Mouse (Mus musculus): Measurements from ENCODE around the gene Zfp385a.

The Zfp385a gene

GRCm38 (mm10) chr15:103364761-103365160 is 24.9 kb upstream of the Zfp385a start:
- peak in 1 of 2 experiments; percentile 60 for DNase-seq (ENCODE audit: inconsistent age in 2 of 2, low spot score in 1 of 2)

- DNase-seq (ENCODE audit: inconsistent age in 2 of 2, low spot score in 1 of 2) = peak in 1 of 2 experiments; percentile 47
These were observed 23.9 kb upstream of the Zfp385a start for GRCm38 (mm10) chr15:103363809-103364208.

- no peak for DNase-seq (ENCODE audit: inconsistent age in 2 of 2, low spot score in 1 of 2)
These were observed 23.1 kb upstream of the Zfp385a start for GRCm38 (mm10) chr15:103362950-103363349.

- peak in 1 of 2 experiments; percentile 35 for DNase-seq (ENCODE audit: inconsistent age in 2 of 2, low spot score in 1 of 2)
These were observed 22.4 kb upstream of the Zfp385a start for GRCm38 (mm10) chr15:103362333-103362732.

GRCm38 (mm10) chr15:103361269-103361668 is 21.4 kb upstream of the Zfp385a start:
- peak in 1 of 2 experiments; percentile 40 for DNase-seq (ENCODE audit: inconsistent age in 2 of 2, low spot score in 1 of 2)

GRCm38 (mm10) chr15:103359869-103360602 is 20.1 kb upstream of the Zfp385a start:
- DNase-seq (ENCODE audit: inconsistent age in 2 of 2, low spot score in 1 of 2) = peak; percentile 65 to 86

GRCm38 (mm10) chr15:103359122-103359510 is 19.2 kb upstream of the Zfp385a start:
- DNase-seq (ENCODE audit: inconsistent age in 2 of 2, low spot score in 1 of 2) = peak; percentile 43 to 65

GRCm38 (mm10) chr15:103358278-103359121 is 18.6 kb upstream of the Zfp385a start:
- peak; percentile 86 to 89 for DNase-seq (ENCODE audit: inconsistent age in 2 of 2, low spot score in 1 of 2)

GRCm38 (mm10) chr15:103357817-103358216 is 17.9 kb upstream of the Zfp385a start:
- DNase-seq (ENCODE audit: inconsistent age in 2 of 2, low spot score in 1 of 2) = peak in 1 of 2 experiments; percentile 50

- no peak for DNase-seq (ENCODE audit: inconsistent age in 2 of 2, low spot score in 1 of 2)
These were observed 16.2 kb upstream of the Zfp385a start for GRCm38 (mm10) chr15:103356130-103356529.

GRCm38 (mm10) chr15:103355420-103355819 is 15.5 kb upstream of the Zfp385a start:
- no peak for DNase-seq (ENCODE audit: inconsistent age in 2 of 2, low spot score in 1 of 2)

- no peak for DNase-seq (ENCODE audit: inconsistent age in 2 of 2, low spot score in 1 of 2)
These were observed 14.8 kb upstream of the Zfp385a start for GRCm38 (mm10) chr15:103354690-103355089.

- peak in 1 of 2 experiments; percentile 35 for DNase-seq (ENCODE audit: inconsistent age in 2 of 2, low spot score in 1 of 2)
These were observed 13.8 kb upstream of the Zfp385a start for GRCm38 (mm10) chr15:103353511-103354256.

- peak; percentile 55 to 78 for DNase-seq (ENCODE audit: inconsistent age in 2 of 2, low spot score in 1 of 2)
These were observed 13.0 kb upstream of the Zfp385a start for GRCm38 (mm10) chr15:103352856-103353255.

- peak; percentile 61 to 82 for DNase-seq (ENCODE audit: inconsistent age in 2 of 2, low spot score in 1 of 2)
These were observed 7.4 kb upstream of the Zfp385a start for GRCm38 (mm10) chr15:103347275-103347684.

GRCm38 (mm10) chr15:103345789-103346188 is 5.9 kb upstream of the Zfp385a start:
- no peak for DNase-seq (ENCODE audit: inconsistent age in 2 of 2, low spot score in 1 of 2)

GRCm38 (mm10) chr15:103343556-103343955 is 3.7 kb upstream of the Zfp385a start:
- no peak for DNase-seq (ENCODE audit: inconsistent age in 2 of 2, low spot score in 1 of 2)

GRCm38 (mm10) chr15:103343008-103343407 is 3.1 kb upstream of the Zfp385a start:
- DNase-seq (ENCODE audit: inconsistent age in 2 of 2, low spot score in 1 of 2) = no peak

- DNase-seq (ENCODE audit: inconsistent age in 2 of 2, low spot score in 1 of 2) = peak; percentile 77 to 94
These were observed 2.5 kb upstream of the Zfp385a start for GRCm38 (mm10) chr15:103342415-103342814.

GRCm38 (mm10) chr15:103341547-103341946 is 1.7 kb upstream of the Zfp385a start:
- DNase-seq (ENCODE audit: inconsistent age in 2 of 2, low spot score in 1 of 2) = no peak

GRCm38 (mm10) chr15:103340786-103341185 is 893 bp upstream of the Zfp385a start:
- no peak for DNase-seq (ENCODE audit: inconsistent age in 2 of 2, low spot score in 1 of 2)
